Mouse (Mus musculus): ENCODE data around the gene Snx15. TPM values are rescaled to one million over a fixed set of nuclear protein-coding genes. Genes with fewer than 3 reads are reported as not detected.

The Snx15 gene
- total RNA-seq, 2 experiments from 2014 or later: 27.1 to 27.7 TPM

GRCm38 (mm10) chr19:6123330-6123729, 4.8 kb downstream of the Snx15 start:
- DNase-seq (ENCODE audit: low spot score in 2 of 2): no peak

- no peak for DNase-seq (ENCODE audit: low spot score in 2 of 2)
These were observed 6.3 kb downstream of the Snx15 start for GRCm38 (mm10) chr19:6121761-6122160.

- no peak for DNase-seq (ENCODE audit: low spot score in 2 of 2)
These were observed 9.4 kb downstream of the Snx15 start for GRCm38 (mm10) chr19:6118677-6119185.

GRCm38 (mm10) chr19:6117986-6118676, 10.0 kb downstream of the Snx15 start, which contains the start of gene Sac3d1:
TSS of gene Sac3d1 (minus strand) at chr19:6118650.
- DNase-seq (ENCODE audit: low spot score in 2 of 2): peak; percentile 62 to 72

GRCm38 (mm10) chr19:6117346-6117985, 10.6 kb downstream of the Snx15 start:
- DNase-seq (ENCODE audit: low spot score in 2 of 2): no peak

GRCm38 (mm10) chr19:6116113-6116850, 11.8 kb downstream of the Snx15 start:
- no peak for DNase-seq (ENCODE audit: low spot score in 2 of 2)

- no peak for DNase-seq (ENCODE audit: low spot score in 2 of 2)
These were observed 15.0 kb downstream of the Snx15 start for GRCm38 (mm10) chr19:6113116-6113515.

- no peak for DNase-seq (ENCODE audit: low spot score in 2 of 2)
These were observed 22.5 kb downstream of the Snx15 start, which contains the start of gene Naaladl1 for GRCm38 (mm10) chr19:6105586-6105985. TSS of gene Naaladl1 (plus strand) at chr19:6105782.

GRCm38 (mm10) chr19:6104476-6104875, 23.6 kb downstream of the Snx15 start:
- no peak for DNase-seq (ENCODE audit: low spot score in 2 of 2)

GRCm38 (mm10) chr19:6102169-6102853, 25.8 kb downstream of the Snx15 start:
- DNase-seq (ENCODE audit: low spot score in 2 of 2): no peak

GRCm38 (mm10) chr19:6101186-6101585, 26.9 kb downstream of the Snx15 start:
- DNase-seq (ENCODE audit: low spot score in 2 of 2): no peak

- DNase-seq (ENCODE audit: low spot score in 2 of 2): no peak
These were observed 30.3 kb downstream of the Snx15 start for GRCm38 (mm10) chr19:6097847-6098246.

GRCm38 (mm10) chr19:6094119-6094518, 34.0 kb downstream of the Snx15 start, which contains the start of gene AC131692.1:
TSS of gene AC131692.1 (plus strand) at chr19:6094419.
- no peak for DNase-seq (ENCODE audit: low spot score in 2 of 2)

GRCm38 (mm10) chr19:6088841-6089240, 39.3 kb downstream of the Snx15 start:
- DNase-seq (ENCODE audit: low spot score in 2 of 2): no peak

- DNase-seq (ENCODE audit: low spot score in 2 of 2): peak in 1 of 2 experiments; percentile 32
These were observed 42.7 kb downstream of the Snx15 start for GRCm38 (mm10) chr19:6085417-6085879.

- peak; percentile 83 to 89 for DNase-seq (ENCODE audit: low spot score in 2 of 2)
These were observed 43.4 kb downstream of the Snx15 start, which contains the start of the genes Zfpl1 and Cdca5 for GRCm38 (mm10) chr19:6084478-6085248. TSS of gene Zfpl1 (minus strand) at chr19:6084956. TSS of gene Cdca5 (plus strand) at chr19:6084983.

GRCm38 (mm10) chr19:6082156-6082555, 45.9 kb downstream of the Snx15 start, which contains the start of gene Gm28374:
TSS of gene Gm28374 (minus strand) at chr19:6082256.
- DNase-seq (ENCODE audit: low spot score in 2 of 2): no peak

- no peak for DNase-seq (ENCODE audit: low spot score in 2 of 2)
These were observed 48.1 kb downstream of the Snx15 start, which contains the start of gene Tmem262 for GRCm38 (mm10) chr19:6079983-6080480. TSS of gene Tmem262 (plus strand) at chr19:6080033.

GRCm38 (mm10) chr19:6076564-6077393, 51.3 kb downstream of the Snx15 start, which contains the start of gene Vps51:
TSS of gene Vps51 (minus strand) at chr19:6077231.
- peak; percentile 62 to 67 for DNase-seq (ENCODE audit: low spot score in 2 of 2)

All from adrenal gland, postnatal 4 days (tissue).